11 mouse cellular contexts compared by ENCODE assay signal in the genomic region with DNA sequence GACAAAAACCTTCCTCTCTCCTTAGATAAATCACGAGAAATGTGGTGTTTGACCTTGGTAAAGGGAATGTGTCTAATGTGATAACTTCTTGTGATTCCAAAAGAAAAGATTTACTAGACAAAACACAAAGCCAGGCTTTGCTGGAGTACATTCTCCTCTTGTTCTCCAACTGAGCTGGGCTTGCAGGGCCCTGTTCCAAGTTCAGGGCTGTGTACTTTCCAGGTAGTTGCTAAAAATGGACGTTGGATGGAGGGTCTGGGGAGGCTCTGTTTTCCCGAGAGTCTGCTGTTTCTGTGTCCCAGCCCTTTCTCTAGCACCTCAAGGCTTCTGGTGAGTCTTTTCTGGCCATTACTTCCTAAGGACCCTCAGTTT. TPM values are rescaled to one million over a fixed set of nuclear protein-coding genes. Genes with fewer than 3 reads are reported as not detected.
DNase-seq lines count a peak whose midpoint lies in the region; ATAC-seq and TF ChIP-seq lines count a peak whose summit lies in the region.
"Had no signal": no experiment of that assay in that cellular context is flagged by ENCODE, and none has a peak within 500 bp of the region (broad histone marks: within the 10 kb centered on the region; RNA-seq: fewer than 3 reads in every experiment).

No protein-coding gene starts in this region.

- TF ChIP-seq POLR2A in heart, adult 2 months (IDR thresholded peaks at IDR 0.05; ENCODE audit: insufficient read depth, low read depth, low read length) = no peak
- TF ChIP-seq POLR2A in small intestine, adult 2 months (IDR thresholded peaks at IDR 0.05; ENCODE audit: low read depth, low read length) = no peak; the same call in 1 of the 2 replicates

- TF ChIP-seq CTCF in heart, adult 2 months (IDR thresholded peaks at IDR 0.05) = no peak
- no peak for TF ChIP-seq CTCF in small intestine, adult 2 months (IDR thresholded peaks at IDR 0.05; ENCODE audit: extremely low read depth, insufficient read length, insufficient replicate concordance, low read depth, low read length)

- H3K4me3 ChIP-seq in heart, adult 2 months = peak overlapping the region; percentile 93
- peak overlapping the region; percentile 93; the same call in 1 of the 2 replicates for H3K4me3 ChIP-seq in midbrain, embryonic 10.5 days
- no peak overlapping the region for H3K4me3 ChIP-seq in midbrain, embryonic 16.5 days (ENCODE audit: low read depth, low read length)
- H3K4me3 ChIP-seq in intestine, embryonic 15.5 days (replicated peaks) = peak overlapping the region; percentile 78
- peak overlapping the region; percentile 58 for H3K4me3 ChIP-seq in small intestine, adult 2 months (ENCODE audit: low read depth, low read length)

- H3K36me3 ChIP-seq in heart, adult 2 months (ENCODE audit: control insufficient read depth, insufficient read depth, low read length) = no peaks in the 10 kb centered on the region; the same call in 1 of the 2 replicates
- no peaks in the 10 kb centered on the region for H3K36me3 ChIP-seq in midbrain, embryonic 10.5 days
- H3K36me3 ChIP-seq in midbrain, embryonic 16.5 days (ENCODE audit: control insufficient read depth, insufficient read depth, low read length) = no peaks in the 10 kb centered on the region
- H3K36me3 ChIP-seq in intestine, embryonic 15.5 days = no peaks in the 10 kb centered on the region
- H3K36me3 ChIP-seq in small intestine, adult 2 months (ENCODE audit: control insufficient read depth, insufficient read depth, low read length) = no peaks in the 10 kb centered on the region

- H3K4me1 ChIP-seq in heart, adult 2 months (ENCODE audit: control insufficient read depth, insufficient read depth, low read length) = peaks cover 40% of the 10 kb centered on the region
- H3K4me1 ChIP-seq in midbrain, embryonic 10.5 days = peaks cover 70% of the 10 kb centered on the region
- H3K4me1 ChIP-seq in midbrain, embryonic 16.5 days (ENCODE audit: control insufficient read depth, insufficient read depth, low read length) = peaks cover 26% of the 10 kb centered on the region
- peaks cover 60% of the 10 kb centered on the region for H3K4me1 ChIP-seq in intestine, embryonic 15.5 days (replicated peaks)
- peaks cover 49% of the 10 kb centered on the region for H3K4me1 ChIP-seq in small intestine, adult 2 months (ENCODE audit: control insufficient read depth, insufficient read depth, insufficient read length, low read length)

- no peaks in the 10 kb centered on the region for H3K27me3 ChIP-seq in heart, adult 2 months (ENCODE audit: control insufficient read depth, insufficient read depth, low read length)
- peaks cover 26% of the 10 kb centered on the region for H3K27me3 ChIP-seq in midbrain, embryonic 10.5 days (ENCODE audit: low read depth, poor library complexity, severe bottlenecking)
- H3K27me3 ChIP-seq in midbrain, embryonic 16.5 days (ENCODE audit: control insufficient read depth, insufficient read depth, low read depth, low read length) = no peaks in the 10 kb centered on the region
- H3K27me3 ChIP-seq in intestine, embryonic 15.5 days (replicated peaks) = no peaks in the 10 kb centered on the region
- H3K27me3 ChIP-seq in small intestine, adult 2 months (ENCODE audit: control insufficient read depth, insufficient read depth, low read length) = no peaks in the 10 kb centered on the region

- peak overlapping the region; percentile 99 for H3K27ac ChIP-seq in heart, adult 2 months
- no peak overlapping the region for H3K27ac ChIP-seq in midbrain, embryonic 10.5 days (replicated peaks)
- H3K27ac ChIP-seq in midbrain, embryonic 16.5 days (ENCODE audit: low read length) = no peak overlapping the region
- peak overlapping the region; percentile 87 for H3K27ac ChIP-seq in intestine, embryonic 15.5 days
- peak overlapping the region; percentile 96 for H3K27ac ChIP-seq in small intestine, adult 2 months (ENCODE audit: insufficient read depth, low read depth, low read length)

- intact Hi-C loops in heart, adult 2 months (cut with DNase I) = loop anchor here (10.0 kb wide), 1 partner anchor 408 kb away; no protein-coding TSS in a partner anchor
- intact Hi-C loops in heart, postnatal 25 days (cut with DNase I) = no loop called here

- TF ChIP-seq EP300 in heart, adult 2 months (IDR thresholded peaks at IDR 0.05; ENCODE audit: insufficient read depth, low read depth, low read length) = no peak

- 0% methylated on average over 3 of the region's 3 CpGs for WGBS in heart, adult 2 months
- 61% methylated on average over 3 of the region's 3 CpGs for WGBS in midbrain, embryonic 10.5 days
- 64% methylated on average over 3 of the region's 3 CpGs for WGBS in midbrain, embryonic 16.5 days
- WGBS in intestine, embryonic 15.5 days = 23% methylated on average over 3 of the region's 3 CpGs
- 1% methylated on average over 3 of the region's 3 CpGs for WGBS in small intestine, adult 2 months

- ATAC-seq in midbrain, embryonic 16.5 days = no peak
- ATAC-seq in intestine, embryonic 15.5 days = no peak

- no peak overlapping the region for H3K4me2 ChIP-seq in midbrain, embryonic 16.5 days (ENCODE audit: low read length)
- peak overlapping the region; percentile 97 for H3K4me2 ChIP-seq in intestine, embryonic 15.5 days (replicated peaks)

- H3K9ac ChIP-seq in heart, adult 2 months (ENCODE audit: low read depth, low read length) = peak overlapping the region; percentile 90
- H3K9ac ChIP-seq in midbrain, embryonic 16.5 days (ENCODE audit: low read depth, low read length) = no peak overlapping the region
- H3K9ac ChIP-seq in intestine, embryonic 15.5 days = no peak overlapping the region

- H3K79me2 ChIP-seq in heart, adult 2 months (replicated peaks; ENCODE audit: control insufficient read depth, insufficient read depth, low read length) = peaks cover 2% of the 10 kb centered on the region; the same call in 1 of the 2 replicates

- DNase-seq in heart, adult 2 months = no peak
- DNase-seq in heart, postnatal 25 days (ENCODE audit: low spot score) = no peak
- DNase-seq in midbrain, embryonic 10.5 days (ENCODE audit: low spot score) = no peak
- DNase-seq in spleen, postnatal 10 days (ENCODE audit: low spot score in 2 of 2) = no peak
- DNase-seq in cerebellum, postnatal 10 days = no peak
- DNase-seq: left cerebral cortex, postnatal 4 days had no signal

- H3K9me3 ChIP-seq in midbrain, embryonic 10.5 days (replicated peaks) = no peaks in the 10 kb centered on the region
- H3K9me3 ChIP-seq in midbrain, embryonic 16.5 days (replicated peaks; ENCODE audit: control insufficient read depth, low read length, poor library complexity, severe bottlenecking) = no peaks in the 10 kb centered on the region
- no peaks in the 10 kb centered on the region for H3K9me3 ChIP-seq in intestine, embryonic 15.5 days

RNA-seq across cellular contexts. Expression of a gene that starts 1.6 kb away (rescaled TPM):
- 10 to 100 TPM; 33.2 to 34.1 TPM for total RNA-seq in heart, adult 2 months (2021)
- 22.8 and 23.6 TPM in 2 replicates for polyA plus RNA-seq in heart, adult 2 months (2012; rRNA removed)
- 10 to 100 TPM; 30.2 to 30.9 TPM for total RNA-seq in heart, postnatal 25 days (2021)
- 9.7 and 9.9 TPM in 2 replicates for polyA plus RNA-seq in midbrain, embryonic 10.5 days (2016; fragmentation: Nextera tagmentation; extraction: Ambion mirVana)
- polyA plus RNA-seq in midbrain, embryonic 16.5 days (2015; fragmentation: Nextera tagmentation; extraction: Ambion mirVana) = 17.6 and 18.8 TPM in 2 replicates
- 17.6 and 20.7 TPM in 2 replicates for polyA plus RNA-seq in intestine, embryonic 15.5 days (2015; fragmentation: Nextera tagmentation; extraction: Ambion mirVana)
- polyA plus RNA-seq in small intestine, adult 2 months (2012; rRNA removed) = 27.1 and 70.9 TPM in 2 replicates

RNA-seq across cellular contexts. Expression of a gene that starts 17.5 kb away (rescaled TPM):
- 10 to 100 TPM; 40.2 to 40.9 TPM for total RNA-seq in heart, adult 2 months (2021)
- 35.1 and 40.3 TPM in 2 replicates for polyA plus RNA-seq in heart, adult 2 months (2012; rRNA removed)
- total RNA-seq in heart, postnatal 25 days (2021) = 10 to 100 TPM; 43.3 to 47.3 TPM
- 33.4 and 34.7 TPM in 2 replicates for polyA plus RNA-seq in midbrain, embryonic 10.5 days (2016; fragmentation: Nextera tagmentation; extraction: Ambion mirVana)
- 33.2 TPM in 2 replicates for polyA plus RNA-seq in midbrain, embryonic 16.5 days (2015; fragmentation: Nextera tagmentation; extraction: Ambion mirVana)
- polyA plus RNA-seq in intestine, embryonic 15.5 days (2015; fragmentation: Nextera tagmentation; extraction: Ambion mirVana) = 22.2 and 25.4 TPM in 2 replicates
- polyA plus RNA-seq in small intestine, adult 2 months (2012; rRNA removed) = 46.9 and 86.6 TPM in 2 replicates

RNA-seq across cellular contexts. Expression of a gene that starts 26.8 kb away (rescaled TPM):
- total RNA-seq in heart, adult 2 months (2021) = under 1 TPM in 1 of 2 experiments, not detected in 1; 0.05 TPM
- 0.29 and 1.5 TPM in 2 replicates for polyA plus RNA-seq in heart, adult 2 months (2012; rRNA removed)
- total RNA-seq in heart, postnatal 25 days (2021) = under 1 TPM; 0.16 to 0.17 TPM
- 0.84 and 1.2 TPM in 2 replicates for polyA plus RNA-seq in midbrain, embryonic 10.5 days (2016; fragmentation: Nextera tagmentation; extraction: Ambion mirVana)
- polyA plus RNA-seq in midbrain, embryonic 16.5 days (2015; fragmentation: Nextera tagmentation; extraction: Ambion mirVana) = 0.09 and 0.26 TPM in 2 replicates
- 57.7 and 68.4 TPM in 2 replicates for polyA plus RNA-seq in intestine, embryonic 15.5 days (2015; fragmentation: Nextera tagmentation; extraction: Ambion mirVana)
- 277 and 416 TPM in 2 replicates for polyA plus RNA-seq in small intestine, adult 2 months (2012; rRNA removed)

RNA-seq across cellular contexts. Expression of a gene that starts 33.3 kb away (rescaled TPM):
- total RNA-seq in heart, adult 2 months (2021) = not detected
- polyA plus RNA-seq in heart, adult 2 months (2012; rRNA removed) = not detected in 2 replicates
- total RNA-seq in heart, postnatal 25 days (2021) = not detected
- polyA plus RNA-seq in midbrain, embryonic 10.5 days (2016; fragmentation: Nextera tagmentation; extraction: Ambion mirVana) = not detected in 2 replicates
- polyA plus RNA-seq in midbrain, embryonic 16.5 days (2015; fragmentation: Nextera tagmentation; extraction: Ambion mirVana) = not detected in 2 replicates
- polyA plus RNA-seq in intestine, embryonic 15.5 days (2015; fragmentation: Nextera tagmentation; extraction: Ambion mirVana) = 0.29 TPM in 1 of 2 replicates, not detected in the other
- polyA plus RNA-seq in small intestine, adult 2 months (2012; rRNA removed) = 0.28 TPM in 1 of 2 replicates, not detected in the other
- total RNA-seq: left cerebral cortex, postnatal 4 days had no signal
- polyA plus RNA-seq: brain, embryonic 14.5 days; frontal cortex, adult 2 months had no signal

RNA-seq across cellular contexts. Expression of a gene that starts 33.7 kb away (rescaled TPM):
- 10 to 100 TPM in 1 of 2 experiments, 1 to 10 TPM in 1; 9.9 to 11.3 TPM for total RNA-seq in heart, adult 2 months (2021)
- polyA plus RNA-seq in heart, adult 2 months (2012; rRNA removed) = 14.2 and 15.7 TPM in 2 replicates
- 10 to 100 TPM; 10.2 to 11.1 TPM for total RNA-seq in heart, postnatal 25 days (2021)
- 100 and 102 TPM in 2 replicates for polyA plus RNA-seq in midbrain, embryonic 10.5 days (2016; fragmentation: Nextera tagmentation; extraction: Ambion mirVana)
- polyA plus RNA-seq in midbrain, embryonic 16.5 days (2015; fragmentation: Nextera tagmentation; extraction: Ambion mirVana) = 71.8 and 72.5 TPM in 2 replicates
- polyA plus RNA-seq in intestine, embryonic 15.5 days (2015; fragmentation: Nextera tagmentation; extraction: Ambion mirVana) = 80.0 and 80.2 TPM in 2 replicates
- polyA plus RNA-seq in small intestine, adult 2 months (2012; rRNA removed) = 18.2 and 20.9 TPM in 2 replicates

Comparison
In these comparisons a context has a peak if more than half of its experiments do, and no peak if none do; other contexts are left out.
1. H3K27ac ChIP-seq: peak in heart, adult 2 months (single experiment), intestine, embryonic 15.5 days (single experiment) and small intestine, adult 2 months (single experiment); none in midbrain, embryonic 10.5 days (single experiment) and midbrain, embryonic 16.5 days (single experiment).
2. RNA of a gene that starts 26.8 kb away (polyA plus RNA-seq): 277 to 416 TPM in small intestine, adult 2 months and 57.7 to 68.4 TPM in intestine, embryonic 15.5 days; 0.29 to 1.5 TPM in heart, adult 2 months, 0.84 to 1.2 TPM in midbrain, embryonic 10.5 days and 0.09 to 0.26 TPM in midbrain, embryonic 16.5 days; every median in the first group is over 10 times any median in the second.